Mouse (Mus musculus) ES-CJ7 (cell line): ENCODE measurements around the gene Wwox.

Source experiments
- DNase-seq: peaks from one replicate; pipeline ENCODE4 v3.0.0; 2011; ENCODE audit warnings: low read depth, low spot score

Wwox gene

DNA sequence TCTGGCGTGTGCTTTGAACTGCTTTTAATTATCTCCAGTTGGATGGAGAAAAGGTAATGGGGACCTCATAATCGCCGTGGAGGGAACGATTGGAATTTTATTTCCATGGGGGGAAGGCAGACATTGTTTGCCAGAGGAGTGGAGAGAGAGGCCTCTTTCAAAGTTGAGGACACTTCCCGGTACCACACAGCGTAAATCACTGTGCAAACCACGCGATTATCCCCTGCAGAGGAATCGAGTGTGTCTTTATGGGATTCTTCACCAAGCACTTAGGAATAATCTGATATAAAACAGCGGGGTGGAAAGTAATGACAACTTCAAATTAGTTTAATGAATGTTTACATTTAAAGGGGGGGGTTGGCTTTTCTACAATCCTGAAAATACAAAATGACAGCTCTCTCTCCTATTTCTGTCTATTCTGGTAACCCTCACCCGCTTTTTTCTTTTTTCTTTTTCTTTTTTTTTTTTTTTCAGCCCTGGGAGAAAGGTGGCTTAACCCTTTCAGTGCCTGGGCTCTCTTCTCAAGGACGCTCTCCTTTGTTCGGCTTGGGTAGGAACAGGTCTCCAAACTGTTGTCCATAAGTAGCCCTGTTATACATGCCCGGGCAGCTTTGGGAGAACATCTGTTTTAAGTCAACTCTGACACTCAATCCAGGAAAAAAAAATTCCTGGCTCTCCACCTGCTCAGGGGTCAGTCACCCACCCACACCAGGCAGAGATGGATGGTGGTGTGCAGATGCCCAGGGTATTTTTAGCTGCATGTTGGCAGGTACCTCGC, 769.1 kb downstream of the Wwox start:
- DNase-seq = no peak

DNA sequence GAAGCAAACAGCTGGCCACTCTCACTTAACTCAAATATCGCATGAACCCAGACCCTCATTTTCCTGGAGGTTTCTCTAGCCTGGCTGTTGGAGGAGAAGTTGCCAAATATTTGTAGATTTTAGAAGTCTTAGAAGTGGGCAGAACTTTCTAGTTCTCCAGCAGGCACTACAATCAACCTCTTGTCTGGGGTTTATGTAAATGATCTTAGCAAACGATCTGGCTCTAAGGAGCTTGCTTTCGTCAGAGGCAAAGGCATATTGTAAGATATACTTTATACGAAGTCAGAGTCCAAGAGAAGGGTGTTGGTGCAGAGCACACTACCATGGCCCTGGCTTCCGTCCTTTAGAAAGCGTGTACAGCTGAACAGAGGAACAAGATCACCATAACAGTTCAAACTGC, 770.6 kb downstream of the Wwox start:
- DNase-seq = no peak

DNA sequence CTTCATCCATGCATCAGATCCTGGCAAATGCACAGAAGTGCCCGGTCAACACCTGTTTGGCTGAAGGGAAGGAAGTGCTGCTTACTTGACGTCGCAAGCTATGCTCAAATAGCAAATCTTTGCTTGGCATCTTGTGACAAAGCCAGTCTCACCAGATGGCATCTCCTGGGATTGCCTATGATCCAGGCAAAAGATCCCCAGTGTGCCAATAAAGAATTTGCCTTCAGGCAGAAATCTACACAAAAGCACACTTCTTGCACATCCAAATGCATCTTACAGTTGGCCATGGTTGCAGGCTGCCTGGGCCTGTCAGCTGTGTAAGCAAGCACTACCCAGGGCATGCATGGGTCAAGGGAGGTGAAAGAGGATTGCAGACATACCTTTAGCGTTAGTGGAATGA, 773.7 kb downstream of the Wwox start:
- no peak for DNase-seq

DNA sequence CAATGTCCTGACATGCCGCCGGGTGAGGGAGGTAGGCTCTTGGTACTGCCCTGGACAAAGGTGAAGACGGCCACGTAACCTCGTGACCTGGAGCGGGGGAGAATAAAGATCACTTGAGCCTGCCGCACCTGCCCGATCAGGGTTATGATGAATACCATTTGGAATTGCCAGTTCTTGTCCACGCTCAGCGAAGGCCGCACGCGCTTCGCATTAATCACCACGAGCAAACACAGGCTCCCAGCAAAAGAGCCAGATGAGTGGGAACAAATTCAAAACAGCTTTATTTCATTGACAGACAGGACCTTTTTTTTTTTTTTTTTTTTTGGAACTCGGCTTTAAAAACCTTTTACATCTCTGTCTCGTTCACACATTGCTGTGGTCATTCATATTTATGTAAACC, 775.4 kb downstream of the Wwox start:
- DNase-seq = no peak

DNA sequence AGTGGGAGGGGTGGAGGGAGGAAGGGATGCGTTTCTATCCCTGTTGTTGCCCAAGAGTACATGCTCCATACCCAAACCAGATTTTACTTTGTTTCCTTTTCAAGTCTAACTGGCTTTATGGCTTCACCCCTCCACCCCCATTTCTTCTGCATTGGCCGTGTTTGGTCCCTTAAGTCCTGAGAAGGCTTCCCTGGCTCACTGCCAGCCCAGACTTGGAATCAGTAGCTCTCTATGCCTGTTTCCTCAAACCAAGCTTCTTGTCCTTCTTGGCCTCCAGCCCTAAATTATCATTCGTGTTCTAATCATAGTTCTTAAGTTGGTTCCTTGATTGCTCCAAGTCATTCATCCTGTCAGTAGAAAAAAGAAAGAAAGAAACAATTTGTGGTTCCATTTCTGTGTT, 777.3 kb downstream of the Wwox start:
- no peak for DNase-seq

DNA sequence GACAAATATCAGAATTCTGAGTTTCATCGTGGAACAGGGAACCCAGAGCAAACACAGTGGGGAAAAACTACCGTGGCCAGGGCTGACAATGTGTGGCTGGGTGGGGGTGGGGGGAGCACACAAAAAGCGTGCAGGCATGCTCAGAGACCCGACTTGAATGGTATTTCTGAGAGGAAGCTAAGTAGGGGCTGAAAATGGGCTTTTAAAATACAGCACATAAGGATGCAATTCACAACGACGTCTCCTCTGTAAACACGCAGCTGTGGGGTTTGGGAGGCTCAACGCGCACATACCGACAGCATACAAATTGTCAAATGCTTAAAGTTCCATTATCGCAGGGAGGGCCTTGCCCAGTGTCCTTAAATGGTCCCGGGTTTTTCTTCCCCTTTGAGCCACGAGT, 783.1 kb downstream of the Wwox start:
- no peak for DNase-seq

DNA sequence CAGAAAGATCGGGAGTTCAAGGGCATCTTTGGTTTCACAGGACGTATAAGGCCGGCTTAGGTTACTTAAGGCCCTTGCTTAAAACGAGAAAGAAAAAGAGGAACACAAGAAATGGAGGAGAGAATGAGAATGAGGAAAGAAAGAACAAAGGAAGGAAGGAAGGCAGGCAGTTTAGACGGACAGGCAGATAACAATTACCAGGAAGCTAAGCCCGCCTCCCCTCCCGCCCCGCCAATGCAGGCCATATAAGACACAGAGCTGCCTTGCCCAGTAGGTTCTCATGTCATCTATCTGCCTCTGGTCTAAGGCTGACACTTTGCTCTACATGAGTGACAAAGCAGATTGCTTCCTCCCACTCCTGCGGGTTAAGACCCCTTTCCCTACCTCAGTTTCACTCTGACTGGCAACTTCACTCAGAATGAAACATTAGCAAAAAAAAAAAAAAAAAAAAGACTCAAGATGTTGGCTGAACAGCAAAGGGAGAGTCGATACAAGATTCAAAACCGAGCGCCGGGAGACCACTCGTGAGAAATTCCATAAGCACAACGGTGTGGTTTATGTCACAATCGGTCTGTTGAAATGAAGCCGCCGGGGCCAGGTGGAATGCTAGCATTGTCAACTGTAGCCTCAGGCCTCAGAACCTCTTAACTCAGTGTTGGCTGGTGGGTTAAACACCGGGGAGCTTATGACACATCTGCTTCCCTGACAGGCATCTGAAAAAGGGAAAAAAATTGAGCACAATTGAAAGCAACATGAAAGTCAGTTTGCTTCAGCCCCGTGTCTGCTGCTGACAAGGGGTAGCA, 787.5 kb downstream of the Wwox start:
- DNase-seq = no peak

DNA sequence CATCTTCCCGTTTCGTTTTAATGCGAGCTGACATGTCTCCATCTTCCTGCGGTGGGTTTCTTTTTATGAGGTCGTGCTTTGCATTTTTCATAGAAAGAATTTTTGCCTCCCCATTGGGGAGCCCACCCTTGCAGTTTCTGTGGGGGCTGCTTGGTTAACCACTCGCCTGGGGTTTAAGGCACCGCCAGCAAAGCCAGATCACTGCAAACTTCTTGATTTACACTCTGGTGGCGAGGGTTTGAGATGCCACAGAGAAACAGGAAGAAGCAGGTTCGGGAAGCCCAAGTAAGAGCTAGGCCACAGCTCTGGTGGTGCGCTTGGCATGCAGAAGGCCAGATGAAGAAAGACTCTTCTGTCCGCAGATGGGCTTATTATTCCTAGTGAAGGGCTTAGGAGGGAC, 789.4 kb downstream of the Wwox start:
- no peak for DNase-seq

DNA sequence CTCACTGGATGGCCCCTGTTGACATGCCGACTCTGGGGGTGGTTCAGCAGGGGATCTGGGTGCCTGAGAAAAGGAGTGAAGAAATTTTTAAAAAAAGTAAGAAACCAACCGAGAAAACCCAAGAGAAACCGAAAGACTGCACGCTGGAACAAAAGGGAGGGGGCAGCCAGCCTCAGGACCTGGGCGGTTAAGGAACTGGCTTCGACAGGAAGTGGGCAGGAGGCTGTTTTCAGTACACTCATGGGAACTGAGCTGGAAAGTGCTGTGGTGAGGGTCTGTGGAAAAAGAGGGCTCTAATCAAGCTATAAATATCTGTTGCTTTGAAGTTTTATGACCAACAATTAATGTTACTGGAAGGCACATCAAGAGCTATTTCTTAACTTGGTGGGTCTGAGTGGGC, 794.6 kb downstream of the Wwox start:
- no peak for DNase-seq

DNA sequence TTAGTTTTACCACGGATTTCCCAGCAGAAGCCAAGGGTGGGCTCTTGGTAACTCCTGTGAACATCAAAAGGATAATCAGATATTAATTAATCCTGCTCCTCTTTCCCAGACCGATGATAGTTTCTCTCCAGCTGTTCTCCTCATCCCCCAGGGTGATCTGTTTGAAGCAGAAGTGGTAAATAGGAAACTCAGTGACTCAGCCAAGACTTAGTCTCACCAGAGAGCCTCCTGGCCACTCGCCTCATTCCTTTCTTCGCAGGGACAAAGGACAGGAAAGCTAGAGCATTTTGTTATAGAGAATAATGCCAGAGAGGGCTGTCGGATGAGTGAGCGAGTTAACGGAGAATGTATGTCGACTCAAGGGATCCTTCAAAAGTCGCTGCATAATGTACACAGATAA, 798.1 kb downstream of the Wwox start:
- DNase-seq = no peak

DNA sequence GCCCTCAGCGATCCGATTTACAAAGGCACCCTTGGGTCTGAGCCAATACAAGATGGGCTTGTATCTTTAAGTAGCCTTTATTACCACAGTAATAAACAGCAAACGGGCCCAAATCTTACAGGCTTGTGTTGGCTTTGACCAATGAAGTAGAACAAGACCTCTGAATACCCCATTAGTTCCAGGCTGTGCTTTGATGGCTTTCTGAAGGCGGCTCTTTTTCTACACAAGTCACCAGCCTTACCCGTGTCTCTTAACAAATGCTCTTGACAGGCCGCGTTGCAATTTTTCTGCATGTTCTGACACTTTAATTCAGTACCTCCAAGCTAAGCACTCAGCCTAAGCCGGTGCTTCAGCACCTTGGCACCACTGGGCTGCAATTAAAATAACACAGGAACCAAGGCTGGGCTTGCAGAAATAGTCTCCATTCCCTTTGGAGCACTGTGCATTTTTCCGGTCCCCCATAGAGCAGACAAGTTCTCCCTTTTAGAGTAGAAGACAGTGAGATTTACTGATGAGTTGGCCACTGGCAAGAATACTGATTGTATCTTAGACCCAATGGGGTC, 804.1 kb downstream of the Wwox start:
- no peak for DNase-seq

DNA sequence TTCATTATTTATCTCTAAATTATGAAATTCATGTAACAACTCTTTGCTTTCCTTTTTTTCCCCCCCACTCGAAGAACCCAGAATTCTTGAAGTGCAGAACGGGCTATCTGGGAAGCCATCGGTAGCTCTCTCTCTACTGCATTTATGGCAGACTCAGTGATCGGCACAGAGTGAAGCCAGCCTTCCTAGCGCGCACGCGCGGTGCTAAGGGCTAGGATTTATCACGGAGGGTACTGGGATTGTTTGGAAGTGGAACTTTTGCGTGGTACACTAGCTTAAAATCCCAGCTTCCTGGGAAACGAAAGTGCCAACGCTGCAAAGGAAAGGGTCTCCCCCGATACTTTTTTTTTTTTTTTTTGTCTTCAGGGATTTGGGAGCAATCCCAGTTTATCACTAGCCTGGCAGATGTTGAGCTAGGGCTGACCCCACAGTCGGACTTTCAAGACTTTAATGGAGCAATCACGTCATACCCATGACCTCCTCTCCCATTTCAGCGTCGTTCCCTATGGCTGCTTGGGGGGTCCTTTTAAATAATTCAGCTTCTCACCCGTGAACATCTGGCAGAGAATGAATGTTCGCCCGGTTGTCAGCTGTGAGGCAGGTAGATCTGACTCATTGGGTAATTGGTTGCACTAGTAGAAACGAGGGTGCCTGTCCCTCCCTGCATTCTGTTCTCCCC, 810.4 kb downstream of the Wwox start:
- DNase-seq = no peak

DNA sequence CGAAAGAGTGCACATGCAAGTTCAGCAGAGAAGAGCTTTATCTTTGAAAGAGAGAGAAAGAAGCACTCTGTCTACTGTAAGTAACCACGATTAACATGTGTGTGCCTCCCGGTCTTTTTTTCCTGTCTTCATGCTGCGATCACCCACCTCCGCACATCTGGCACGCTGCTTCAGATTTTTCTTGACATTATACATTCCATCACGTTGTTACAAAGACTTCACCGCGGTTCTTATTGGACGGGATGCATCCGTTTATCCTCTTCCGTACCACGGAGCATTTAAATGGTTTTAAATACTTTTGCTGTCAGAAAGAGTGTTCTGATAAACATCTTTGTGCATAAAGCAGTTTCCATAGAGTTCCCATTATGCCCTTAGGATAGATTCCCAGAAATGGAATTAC, 816.1 kb downstream of the Wwox start:
- no peak for DNase-seq

DNA sequence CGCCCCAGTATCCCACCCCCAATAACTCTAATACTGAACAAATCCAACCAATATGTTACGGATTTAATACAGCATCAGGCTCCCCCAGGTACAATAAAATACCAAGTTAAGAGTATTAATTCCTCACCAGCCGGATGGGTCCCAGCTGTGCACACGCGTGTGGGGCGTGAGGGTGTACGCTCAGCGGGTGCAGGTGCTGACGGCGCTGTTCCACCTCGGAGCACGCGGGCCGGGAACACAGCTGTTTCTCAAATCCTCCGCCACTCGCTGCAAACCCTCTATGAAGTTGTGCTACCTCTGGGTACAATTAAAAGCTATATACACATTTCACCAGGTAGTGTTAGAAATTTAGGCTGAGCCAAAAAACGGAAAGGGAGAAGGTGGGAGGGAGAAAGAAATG, 818.0 kb downstream of the Wwox start:
- no peak for DNase-seq

DNA sequence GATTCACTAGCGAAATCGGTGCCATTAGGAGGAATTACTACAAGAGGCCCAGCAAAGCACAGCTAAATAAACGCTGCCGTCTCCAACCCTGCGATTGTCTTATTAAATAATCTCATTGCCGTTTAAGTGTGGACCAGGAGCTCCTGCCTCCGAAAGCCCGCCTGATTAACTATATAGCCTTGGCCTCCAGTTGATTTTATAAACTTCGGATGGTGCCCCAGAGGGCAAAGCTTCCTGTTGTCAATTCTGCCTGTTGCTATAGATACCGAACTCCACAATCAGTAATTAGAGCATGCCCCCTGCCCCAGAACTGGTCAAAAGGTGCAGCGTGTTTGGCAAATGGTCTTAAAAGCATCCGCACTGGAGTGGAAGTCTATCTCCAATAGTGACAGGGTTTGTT, 820.4 kb downstream of the Wwox start:
- DNase-seq = no peak

DNA sequence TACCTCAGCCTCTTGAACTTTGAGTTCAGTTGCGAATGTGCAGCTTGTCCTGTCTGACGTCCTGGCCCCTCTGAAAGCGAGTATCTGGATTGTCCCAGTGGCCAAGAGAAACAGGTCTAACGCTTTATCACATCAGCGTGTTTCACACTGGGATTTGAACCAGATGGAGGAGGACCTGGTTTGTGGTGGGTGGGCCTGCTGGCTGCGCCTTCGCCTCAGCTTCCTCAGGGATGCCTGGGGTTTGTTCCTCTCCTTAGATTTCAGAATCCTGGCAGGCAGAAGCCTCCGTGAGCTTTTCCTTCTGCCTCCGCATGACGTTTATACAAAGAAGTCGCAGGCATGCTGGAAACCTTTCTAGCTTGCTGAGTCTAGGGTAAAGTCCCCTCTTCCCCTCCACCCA, 827.7 kb downstream of the Wwox start:
- no peak for DNase-seq

DNA sequence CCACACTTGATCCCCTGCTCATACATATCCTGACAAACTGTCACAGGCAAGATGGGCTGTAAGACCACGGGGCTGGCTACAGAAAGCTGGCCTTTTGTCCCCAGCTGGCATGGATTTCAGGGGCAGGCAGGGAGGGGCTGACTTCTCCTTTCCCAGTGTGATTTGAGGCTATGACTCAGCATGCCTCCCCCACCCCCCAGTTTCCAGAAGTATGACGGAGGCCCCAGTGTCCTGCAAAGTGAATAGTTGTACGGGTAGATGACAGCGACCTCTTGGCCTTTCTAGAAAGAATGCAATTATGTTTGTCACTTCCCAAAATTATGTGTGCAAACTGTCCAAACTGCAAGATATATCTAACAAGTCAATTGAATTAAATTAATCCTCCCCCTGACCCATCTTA, 830.1 kb downstream of the Wwox start:
- DNase-seq = no peak

DNA sequence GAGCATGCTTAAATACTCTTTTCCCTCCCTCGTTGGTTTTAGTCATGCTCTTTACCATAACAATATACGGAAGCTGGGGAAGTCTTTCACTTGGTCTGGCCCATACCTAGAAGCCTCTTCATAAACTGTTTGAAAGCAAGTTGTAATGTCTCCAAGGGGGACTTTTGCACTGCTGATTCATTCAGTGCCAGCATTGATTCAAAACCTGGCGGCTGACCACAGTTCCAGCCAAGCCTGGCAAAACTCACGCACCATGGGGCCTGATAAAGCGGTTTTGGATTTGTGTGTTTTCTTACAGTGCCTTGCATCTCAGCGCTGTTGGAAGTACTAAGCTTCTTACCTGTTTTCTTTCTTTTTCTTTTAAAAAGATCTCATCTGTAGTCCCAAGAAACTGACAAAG, 834.5 kb downstream of the Wwox start:
- no peak for DNase-seq

DNA sequence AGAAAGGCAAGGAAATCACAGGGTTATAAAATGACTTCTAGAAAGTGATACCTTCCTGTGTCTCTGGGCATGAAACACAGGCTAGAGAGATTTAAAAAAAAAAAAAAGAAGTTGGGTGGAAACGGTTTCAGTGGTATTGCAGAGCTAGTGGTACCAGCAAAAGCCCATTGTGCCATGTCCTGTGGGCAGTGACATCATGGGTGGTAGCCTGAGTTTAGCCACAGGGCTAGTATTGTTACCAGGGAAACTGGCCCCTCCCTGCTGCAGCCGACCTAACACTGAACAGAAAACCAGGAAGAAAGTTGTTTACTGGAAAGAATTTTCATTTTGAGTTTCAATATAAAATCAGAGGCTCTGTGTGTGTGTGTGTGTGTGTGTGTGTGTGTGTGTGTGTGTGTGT, 836.8 kb downstream of the Wwox start:
- DNase-seq = no peak

DNA sequence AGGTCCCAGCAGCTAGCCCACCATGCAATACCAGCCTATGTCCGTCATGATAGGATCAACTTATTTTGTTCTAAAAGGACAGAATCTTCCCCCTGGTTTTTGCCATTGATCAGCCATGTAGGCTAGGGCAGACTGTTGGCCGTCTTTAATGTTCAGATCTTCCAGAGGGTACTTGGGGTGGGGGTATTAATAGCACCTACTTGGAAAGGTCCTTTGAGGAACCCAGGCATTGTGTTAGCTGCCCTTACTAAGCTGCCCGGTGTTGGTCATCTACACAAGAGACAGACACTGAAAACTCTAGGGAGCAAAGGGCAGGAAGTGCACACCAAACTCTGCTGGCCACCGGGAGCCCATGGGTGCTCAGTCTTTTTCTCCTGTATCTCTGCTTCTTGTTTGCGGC, 838.8 kb downstream of the Wwox start:
- no peak for DNase-seq

DNA sequence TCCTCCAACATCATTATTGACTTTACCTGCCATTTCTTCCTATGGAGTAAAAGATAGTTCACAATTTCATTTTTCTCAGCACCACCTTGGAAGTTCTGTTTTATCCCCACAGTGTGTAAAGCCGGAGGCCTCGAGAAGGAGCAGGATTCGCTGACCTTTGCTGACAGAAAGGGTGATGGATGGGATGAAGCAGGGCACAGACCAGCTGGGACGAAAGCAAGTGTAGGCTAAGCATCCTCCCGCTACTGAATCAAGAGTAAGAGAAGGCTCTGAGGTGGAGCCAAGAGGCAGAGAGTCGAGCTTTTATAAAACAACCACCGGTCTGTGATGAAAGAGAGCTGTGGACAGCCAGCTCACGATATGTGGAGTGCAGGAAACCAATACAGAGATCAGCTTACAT, 850.8 kb downstream of the Wwox start:
- no peak for DNase-seq

DNA sequence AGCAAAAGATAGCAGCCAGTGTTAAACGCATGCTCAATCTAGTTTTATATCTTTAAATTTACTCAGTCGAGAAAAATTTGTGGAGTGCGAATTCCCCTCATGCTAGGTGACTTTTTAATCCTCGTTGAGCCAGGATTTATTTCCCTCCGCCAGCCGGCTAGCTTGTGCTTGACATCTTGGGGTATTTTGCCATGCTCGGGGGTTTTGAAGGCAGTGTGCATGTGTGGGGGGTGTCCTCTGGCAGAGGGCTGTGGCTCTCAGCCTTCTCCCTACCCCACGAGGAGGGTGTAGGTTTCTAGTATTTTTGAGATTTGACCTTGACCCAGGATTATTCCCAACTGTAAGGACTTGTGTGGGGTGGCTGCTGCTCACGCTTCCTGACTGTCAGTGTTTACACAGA, 857.3 kb downstream of the Wwox start:
- DNase-seq = no peak
